Mouse (Mus musculus) forelimb bud, embryonic 11.5 days (tissue): ENCODE results near the gene Rps27l.
"Not testable (repeated sequence)": the region's sequence is repeated elsewhere in the genome, so short reads cannot be mapped to it uniquely, and the experiment has no call there.

ENCODE experiments used
- DNase-seq: peaks from one replicate; pipeline ENCODE4 v3.0.0-alpha.2; 2012; ENCODE audit warnings: low read depth, low spot score

Gene Rps27l

DNA sequence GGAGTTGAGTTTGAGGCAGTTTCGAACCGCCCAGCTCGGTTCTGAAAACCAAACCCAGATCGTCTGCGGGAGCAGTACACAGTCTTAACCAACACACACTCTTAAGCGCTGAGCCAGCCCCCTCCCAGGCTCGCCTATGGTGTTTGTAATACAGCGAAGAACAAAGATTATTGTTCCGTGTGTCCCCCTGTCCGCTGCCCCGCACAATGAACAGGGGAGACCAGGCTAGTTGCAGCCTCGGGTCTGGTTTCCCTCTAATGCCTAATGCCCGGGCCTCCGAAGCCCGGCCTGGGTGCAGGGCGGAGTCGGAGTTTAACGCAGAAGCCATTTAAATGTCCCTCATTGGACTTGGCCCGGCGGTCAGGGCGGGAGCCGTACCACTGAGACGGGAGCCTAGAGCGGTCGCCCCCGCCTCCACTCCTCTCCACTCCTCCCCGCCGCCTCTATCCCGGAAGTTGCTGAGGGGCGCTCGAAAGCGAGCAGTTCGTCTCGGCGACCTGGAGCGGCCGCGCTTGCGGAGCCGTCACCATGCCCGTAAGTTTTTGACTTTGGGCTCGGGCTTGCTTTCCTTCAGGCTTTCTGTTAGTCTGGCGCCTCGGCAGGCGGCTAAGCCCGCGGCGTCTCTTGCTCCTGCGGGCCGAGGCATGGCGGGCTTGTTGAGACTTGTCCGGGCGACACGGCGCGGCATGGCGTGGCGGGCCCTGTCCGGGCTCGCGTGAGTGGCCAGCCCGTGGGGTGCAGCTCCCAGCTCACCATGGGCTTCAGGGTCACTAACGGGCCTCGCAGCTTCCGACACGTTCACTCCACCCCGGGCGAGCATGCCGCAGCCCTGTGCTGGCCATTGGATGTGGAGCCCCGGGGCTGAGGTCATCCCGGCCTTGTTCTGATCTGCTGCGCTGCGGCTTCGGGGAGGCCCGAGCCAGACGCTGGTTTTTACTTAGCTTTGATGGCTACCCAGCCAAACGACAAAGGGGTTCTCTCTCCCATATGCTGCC lies at the start of gene Rps27l:
Gene Rps27l, plus strand, starts transcription at position 440 of the 995 bp plus-strand sequence.
- DNase-seq = peak; percentile 95

DNA sequence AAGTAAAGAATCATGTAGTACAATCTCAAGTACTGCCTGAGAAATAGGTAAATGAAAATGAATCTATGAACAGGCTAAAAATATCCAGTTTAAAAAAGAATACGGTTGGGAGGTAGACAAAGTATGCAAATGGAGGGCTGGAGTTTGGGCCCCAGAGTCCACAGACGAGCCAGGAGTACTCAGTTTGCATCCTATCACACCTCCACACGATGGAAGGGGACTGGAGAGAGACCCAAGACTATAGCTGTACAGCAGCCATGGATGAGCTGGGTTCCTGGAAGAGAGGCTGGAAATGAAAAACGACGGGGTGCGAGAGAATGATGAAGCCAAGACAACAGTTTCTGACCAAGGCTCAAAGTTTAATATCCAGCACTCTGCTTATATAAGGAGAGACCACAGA lies 48.9 kb upstream of the Rps27l start:
- no peak for DNase-seq

DNA sequence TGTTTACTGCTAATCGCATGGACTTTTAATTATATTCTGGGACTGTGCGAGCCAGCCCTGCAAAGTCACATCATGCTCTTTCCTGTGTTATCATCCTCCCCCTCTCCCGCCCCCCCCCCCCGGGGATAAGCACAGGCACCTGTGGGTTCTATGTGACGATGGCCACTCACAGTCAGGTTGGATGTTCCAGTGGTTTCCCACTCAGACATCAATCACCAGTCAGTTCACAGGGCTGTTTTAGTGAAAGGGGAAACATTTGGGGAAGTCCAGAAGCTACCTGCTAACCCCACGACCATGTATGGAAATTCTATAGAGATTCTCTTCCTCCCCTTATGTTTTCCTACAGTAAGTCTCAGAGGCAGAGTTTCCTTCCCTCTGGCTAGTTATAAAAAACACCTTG lies 48.0 kb upstream of the Rps27l start:
- DNase-seq = no peak

DNA sequence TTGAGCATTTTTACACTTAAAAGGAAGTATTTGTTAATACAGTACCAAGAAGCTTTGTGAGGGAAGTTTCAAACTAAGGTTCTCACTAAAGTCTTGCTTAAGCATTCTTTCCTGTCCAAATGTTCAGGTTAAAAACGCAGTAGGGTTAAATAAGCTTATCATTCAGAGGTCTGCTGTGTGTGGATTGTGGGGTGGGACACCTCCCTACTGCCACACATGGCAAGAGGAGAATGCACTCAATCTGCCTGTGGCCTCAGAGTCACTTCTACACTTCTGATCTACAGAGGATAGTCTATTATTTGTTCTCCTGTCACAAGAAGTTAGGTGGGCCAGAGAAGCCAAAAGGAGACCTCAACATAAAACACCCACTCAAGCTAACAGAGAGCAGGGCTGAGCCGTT lies 46.8 kb upstream of the Rps27l start:
- no peak for DNase-seq

DNA sequence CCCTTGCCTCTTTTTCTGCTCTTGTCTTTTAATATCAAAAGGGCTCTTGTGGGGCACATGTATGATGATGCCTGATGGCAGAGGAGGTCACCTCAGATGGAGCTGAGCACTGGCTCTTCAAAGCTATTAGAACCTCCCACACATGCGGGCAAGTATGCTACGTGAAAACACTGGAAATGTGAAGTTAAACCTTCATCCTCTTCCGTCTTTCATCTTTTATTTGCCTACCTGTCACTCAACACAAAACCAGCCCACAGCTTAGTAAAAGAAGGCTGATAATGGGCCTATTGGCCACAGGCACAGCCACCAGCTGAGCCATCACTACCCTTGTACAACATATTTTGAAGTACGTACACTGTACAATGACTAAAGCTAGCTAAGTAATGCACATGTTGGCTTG lies 46.4 kb upstream of the Rps27l start:
- no peak for DNase-seq

DNA sequence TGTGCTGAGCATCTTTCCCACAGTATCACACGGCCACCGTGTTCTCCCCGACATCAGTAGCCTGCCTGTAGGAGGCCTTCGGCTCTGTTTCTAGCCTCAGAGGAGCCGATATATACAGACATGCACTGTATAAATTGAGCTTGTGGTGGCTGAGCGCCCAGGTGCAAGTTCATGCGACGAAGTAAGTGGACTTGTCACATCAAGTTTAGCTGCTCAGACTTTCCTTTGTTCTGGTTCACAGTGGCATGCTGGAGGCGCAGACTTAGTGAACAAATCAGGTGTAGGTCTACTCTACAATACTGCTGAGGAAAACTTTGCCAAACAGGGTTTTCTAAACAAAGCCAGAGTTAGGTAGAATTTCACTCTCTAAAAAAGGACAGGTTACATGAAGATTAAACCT lies 39.9 kb upstream of the Rps27l start:
- no peak for DNase-seq

DNA sequence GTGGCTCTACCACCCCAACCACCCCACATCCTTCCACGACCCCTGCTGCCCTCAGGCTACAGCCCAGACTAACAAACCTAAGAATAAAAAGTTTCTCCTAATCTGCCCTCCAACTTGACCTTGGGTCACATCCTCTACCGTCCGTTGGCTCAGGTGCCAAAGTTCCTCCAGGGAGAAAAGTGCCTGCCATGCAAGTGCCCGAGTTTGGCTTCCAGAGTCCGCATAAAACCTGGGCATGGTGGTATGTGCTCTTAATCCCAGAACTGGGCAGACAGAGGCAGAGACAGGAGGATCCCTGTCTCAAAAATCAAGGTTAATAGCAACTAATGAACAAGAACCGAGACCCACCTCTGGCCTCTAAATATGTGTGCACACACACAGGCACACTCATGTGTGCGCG lies 38.8 kb upstream of the Rps27l start:
- DNase-seq = no peak

DNA sequence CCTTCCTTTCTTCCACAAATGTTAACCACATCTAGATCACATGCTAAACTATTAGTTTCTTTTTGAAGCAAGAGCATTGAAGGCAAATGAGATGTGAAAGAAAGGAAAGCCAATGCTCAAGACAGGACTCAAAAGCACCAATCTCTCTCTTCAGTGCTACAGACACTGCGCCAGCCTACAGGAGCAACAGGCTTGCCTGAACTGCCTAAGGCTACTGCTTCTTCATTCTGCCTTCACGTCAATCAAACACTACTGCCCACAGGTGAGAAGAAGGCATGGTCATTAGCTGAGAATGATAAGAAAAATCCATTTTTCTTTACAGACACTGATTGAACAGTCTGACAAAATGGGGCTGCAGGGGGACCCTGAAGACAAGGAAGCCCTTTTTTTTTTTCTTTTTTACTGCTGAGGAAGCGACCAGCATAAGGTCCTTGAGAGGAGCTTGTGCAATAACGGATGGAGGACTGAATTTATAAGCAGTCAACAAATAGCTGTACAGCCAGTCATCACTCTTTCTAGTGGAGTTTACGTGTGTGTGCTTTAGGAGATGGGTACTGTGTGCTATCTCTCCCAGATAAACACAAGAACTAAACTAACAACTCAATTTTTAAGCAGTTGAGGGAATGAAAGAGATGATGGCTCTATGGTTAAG lies 38.0 kb upstream of the Rps27l start:
- no peak for DNase-seq

DNA sequence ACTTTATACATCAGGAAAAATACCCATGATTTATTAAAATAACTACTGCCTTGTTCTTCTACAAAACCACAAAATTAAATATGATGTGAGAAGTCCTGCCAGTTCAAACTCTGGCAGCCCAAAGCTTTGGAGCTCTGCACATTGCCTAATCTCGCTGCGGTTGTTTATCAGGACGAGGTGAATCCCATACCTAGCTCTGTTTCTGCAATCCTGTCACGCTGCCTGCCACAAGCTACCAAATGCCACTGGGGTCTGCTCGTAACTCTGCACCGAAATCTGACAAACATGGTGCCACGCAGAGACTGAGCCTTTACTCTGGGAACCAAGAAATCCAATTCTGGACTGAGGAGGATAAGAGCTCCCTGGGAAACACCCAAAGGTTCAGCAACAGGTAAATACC lies 36.0 kb upstream of the Rps27l start:
- no peak for DNase-seq

DNA sequence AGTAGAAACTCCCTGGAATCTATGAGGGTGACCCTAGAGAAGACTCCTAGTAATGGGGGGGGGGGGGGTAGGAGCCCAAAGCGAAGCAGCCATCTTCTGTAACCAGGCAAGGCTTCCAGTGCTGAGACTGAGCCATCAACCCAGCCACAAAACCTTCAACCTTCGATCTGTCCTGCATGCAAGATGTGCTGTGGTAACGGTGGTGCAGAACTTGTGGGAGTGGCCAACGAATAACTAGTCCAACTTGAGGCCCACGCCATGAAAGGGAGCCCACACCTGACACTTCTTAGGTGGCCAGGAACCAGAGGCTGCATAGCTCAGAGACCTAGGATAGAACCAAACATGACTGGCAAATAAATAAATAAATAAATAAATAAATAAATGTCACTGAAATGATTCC lies 35.2 kb upstream of the Rps27l start:
- no peak for DNase-seq

DNA sequence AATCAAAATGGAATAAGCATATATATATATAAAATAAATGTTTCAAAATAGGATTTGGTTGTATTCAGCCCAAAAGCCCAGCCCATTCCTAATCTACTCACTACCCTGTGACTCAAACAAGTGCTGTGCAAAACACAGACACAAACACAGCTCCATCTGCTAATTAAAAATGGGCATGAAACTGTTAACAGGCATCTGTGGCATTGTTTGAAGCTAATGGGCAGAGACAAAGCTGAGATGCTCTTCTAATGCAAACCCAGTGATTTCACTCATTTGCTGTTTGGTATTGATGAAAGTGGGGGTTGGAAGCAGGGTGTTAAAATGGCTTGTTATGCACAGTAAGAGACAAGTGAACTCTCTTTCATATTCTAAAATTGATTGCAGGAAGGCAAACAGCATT lies 33.6 kb upstream of the Rps27l start:
- DNase-seq = no peak

DNA sequence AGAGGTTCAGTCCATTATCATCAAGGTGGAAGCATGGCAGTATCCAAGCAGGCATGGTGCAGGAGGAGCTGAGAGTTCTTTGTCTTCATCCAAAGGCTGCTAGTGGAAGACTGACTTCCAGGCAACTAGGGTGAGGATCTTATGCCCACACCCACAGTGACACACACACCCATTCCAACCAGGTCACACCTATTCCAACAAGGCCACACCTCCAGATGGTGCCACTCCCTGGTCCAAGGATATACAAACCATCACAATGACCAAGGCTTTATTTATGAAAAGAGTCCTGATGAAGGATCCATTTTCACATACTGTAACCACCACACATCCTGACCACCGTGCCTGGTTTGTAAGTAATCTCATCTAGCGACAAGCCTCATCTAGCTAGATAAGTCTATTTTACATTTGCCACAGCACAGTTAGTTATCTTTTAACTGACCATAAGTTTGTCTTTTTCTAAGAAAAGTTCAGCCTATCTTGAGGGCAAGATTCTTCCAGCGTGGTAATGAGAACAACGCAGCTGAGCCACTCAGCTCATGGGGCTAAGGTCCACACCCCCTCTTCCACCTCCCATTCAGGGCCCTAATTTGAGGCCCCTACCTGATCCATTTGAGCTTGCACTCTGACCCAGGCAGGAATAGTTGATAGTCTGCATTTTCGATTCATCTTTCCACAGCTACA lies 32.5 kb upstream of the Rps27l start:
- DNase-seq = not testable (repeated sequence)

DNA sequence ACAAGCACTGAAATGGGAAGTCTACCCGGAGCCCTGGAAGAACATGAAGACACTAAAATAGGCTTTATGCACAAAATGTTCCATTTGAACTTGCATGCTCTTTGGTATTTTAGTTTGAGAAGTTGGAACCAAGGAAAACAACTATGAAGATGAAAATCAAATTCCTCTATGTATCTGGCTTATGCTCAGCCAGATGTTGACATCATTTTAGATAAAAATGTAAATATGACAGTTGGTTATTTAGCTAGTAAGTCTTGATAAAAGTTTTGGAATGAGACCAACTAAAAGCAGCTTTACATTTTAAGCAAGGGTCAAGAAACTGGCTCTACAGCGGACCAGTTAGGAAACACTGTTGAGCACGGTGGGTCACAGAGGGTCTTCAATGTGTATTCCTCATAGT lies 31.3 kb upstream of the Rps27l start:
- no peak for DNase-seq

DNA sequence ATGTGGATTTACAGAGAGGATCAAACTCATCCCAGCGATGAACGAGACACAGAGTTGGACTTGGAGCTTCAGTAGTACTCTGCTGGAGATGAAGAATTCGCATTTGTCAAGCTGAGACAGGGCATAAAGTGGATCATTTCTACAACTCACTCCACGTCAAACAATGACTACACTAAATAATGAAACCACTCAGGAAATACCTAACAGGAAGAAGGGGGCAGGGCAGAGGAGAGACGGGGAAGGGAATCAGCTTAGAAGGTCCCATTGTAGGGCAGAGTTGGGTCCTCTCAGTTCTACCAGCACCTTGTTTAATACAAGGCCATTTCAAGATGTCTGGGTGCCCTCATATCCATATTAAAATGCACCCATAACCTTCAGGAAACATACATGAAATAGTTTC lies 30.5 kb upstream of the Rps27l start:
- DNase-seq = no peak

DNA sequence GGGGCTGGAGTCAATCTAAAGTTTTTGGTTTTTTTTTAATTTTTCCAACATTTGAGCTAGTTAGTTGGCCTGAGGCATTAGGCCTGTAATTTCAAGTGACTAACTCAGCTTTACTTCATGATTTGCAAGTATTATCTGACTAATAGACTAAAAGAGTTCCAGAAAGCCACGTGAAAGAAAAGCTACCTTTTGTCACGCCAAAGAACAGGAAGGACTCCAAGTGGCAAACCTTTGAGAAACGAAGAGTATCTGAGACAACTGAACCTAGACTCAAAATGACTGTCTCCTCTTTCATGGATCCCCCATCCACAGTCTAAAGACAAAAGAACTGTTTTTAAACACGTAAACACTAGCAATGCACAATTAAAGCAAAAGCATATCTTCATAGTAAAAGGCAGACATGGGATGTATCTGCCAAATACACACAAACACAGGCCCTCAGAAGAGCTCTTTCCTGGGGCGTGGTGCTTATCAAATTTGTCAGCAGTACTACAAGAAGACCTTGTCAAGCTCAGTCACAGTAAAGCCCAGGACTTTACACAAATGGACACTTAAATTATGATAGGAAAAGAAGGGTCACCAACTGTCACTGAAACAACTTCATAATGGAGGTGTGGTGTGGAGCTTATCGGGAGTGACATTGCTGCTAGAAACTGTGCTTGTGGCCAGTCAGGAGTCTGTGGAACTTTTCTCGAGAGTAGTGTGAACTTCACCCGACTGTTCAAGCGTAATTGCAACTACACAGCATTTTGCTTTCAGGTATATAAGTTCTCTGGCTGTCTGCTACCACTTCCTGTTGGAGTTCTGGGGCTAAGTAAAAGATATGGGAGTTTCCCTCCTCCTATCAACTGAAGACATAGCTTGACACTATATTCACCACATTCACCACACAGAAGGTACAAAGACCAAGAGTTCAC lies 29.8 kb upstream of the Rps27l start:
- no peak for DNase-seq

DNA sequence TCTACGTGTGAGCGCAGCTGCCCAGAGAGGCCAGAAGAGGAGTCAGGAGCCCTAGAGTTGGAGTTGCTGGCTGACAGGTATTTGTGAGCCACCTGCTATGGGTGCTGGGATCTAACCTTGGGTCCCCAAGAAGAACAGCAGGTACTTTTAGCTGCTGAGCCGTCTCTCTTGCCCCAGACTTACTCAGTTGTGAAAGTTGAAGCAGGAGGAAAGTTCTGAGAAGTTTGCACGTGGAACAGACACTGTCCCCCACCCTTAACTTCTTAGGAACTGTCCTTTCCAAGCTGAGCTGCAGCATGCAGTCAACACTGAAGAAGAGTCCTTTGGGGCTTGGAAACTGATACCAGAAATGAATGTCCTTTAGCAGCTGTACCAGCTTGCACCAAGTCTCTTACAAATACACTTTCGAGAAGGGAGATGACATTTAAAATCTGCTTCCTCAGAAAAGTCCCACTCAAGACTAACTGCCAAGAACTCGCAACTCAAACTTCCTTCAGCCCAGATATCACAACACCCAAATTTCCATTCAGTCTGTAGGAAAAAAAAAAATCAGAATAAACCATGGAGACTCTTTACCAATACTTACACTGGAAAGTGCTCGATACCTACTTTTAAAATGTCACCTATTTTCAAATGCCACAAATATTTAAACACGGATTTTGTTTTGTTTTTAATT lies 28.5 kb upstream of the Rps27l start:
- DNase-seq = no peak

DNA sequence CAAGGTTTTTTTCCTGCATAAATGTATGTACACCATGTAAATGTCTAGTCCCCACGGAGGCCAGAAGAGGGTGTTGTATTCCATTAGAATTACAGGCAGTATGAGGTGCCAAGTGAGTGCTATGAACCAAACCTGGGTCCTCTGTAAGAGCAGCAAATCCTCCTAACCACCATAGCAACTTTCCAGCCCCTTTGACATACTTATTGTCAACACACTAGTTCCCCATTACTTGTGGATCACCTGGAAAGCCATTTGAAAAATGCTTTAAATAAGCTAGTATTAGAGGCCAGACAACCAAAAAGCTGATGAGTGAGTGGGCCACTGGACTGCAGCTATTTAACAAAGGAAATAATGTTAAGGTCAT lies 28.0 kb upstream of the Rps27l start:
- DNase-seq = no peak

DNA sequence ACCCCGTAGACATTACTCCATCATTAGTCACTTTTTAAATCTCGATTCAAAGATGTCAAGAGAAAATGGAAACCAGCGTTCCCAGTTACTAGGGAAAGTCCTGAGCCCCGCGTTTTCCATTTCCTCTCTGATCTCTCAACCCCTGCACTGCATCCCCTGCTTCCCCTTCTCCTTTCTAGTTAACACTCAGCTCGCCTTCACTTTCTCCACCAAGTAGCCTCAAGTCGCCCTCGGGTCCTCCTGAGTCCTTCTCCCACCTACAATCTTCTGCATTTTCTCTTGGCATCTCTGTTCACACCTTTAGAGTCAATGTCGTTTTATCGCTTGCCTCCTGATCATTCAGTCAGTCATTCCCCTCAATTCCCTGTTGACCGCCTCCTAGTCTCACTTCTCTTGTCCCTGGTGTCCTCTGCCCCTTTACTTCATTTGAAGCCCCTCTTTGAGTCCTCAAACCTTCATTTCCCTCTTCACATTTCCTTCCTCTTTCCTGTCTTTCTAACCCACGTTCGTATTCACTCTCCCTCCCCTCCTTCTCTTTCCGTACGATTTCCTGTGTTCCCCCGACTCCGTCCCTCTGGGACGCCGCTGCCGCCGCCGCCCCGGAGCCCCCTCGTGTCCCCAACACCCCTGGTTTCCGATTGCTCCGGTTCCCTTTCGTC lies 27.1 kb upstream of the Rps27l start:
- no peak for DNase-seq

DNA sequence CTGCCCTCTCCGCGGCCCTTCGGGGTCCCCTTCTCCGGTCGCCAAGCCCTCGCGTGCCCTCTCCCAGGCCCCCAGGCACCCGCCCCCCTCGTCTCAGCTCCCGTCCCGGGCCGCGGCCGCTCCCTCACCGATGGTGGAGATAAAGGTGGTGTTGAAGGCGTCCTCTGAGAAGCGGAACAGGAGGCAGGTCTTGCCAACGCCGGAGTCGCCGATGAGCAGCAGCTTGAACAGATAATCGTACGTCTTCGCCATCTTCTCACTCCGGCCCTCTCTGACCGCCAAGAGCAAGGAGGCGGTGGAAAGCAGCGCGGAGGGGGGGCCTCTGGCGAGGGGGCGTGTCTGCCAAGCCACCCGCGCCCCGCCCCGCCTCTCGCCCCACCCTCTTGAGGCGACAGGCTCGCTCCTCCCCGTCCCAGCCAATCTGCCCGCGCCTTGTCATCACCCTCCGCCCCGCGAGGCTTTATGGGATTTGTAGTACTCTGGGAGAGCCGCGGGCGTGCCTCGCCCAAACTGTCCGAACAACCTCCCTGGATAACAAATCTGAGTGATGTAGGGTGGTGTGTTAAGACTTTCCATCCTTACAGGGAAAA lies 26.4 kb upstream of the Rps27l start, which contains the start of gene Rab8b:
Gene Rab8b, minus strand, starts transcription at position 306 of the 590 bp plus-strand sequence.
- DNase-seq = peak; percentile 94

DNA sequence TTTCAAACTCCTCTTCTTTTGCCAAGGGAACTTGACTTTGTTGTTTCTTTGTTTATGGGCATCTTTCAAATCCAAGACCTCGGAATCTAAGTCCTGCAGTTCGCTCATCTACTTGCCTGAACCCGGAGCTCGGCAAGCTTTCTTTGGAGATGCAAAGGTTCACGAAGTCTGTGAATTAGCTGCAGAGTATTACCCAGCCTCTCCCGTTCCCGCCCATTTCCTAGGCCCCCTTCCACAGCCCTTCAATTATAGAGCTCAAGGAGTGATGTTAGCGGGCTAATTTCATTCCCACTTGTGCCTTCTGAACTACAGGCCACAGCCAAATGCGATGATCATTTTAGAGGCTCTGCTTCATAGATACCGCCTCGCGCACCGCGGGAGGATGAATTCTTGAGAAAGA lies 25.9 kb upstream of the Rps27l start:
- no peak for DNase-seq
